Mouse (Mus musculus): ENCODE measurements around the gene Guk1.
"Not testable (repeated sequence)": the region's sequence is repeated elsewhere in the genome, so short reads cannot be mapped to it uniquely, and the experiment has no call there.

The Guk1 gene

GRCm38 (mm10) chr11:59192059-59192386 is at the start of gene Guk1:
Gene Guk1 (minus strand): TSS chr11:59192212.
- DNase-seq (ENCODE audit: low read depth) = no peak

DNA sequence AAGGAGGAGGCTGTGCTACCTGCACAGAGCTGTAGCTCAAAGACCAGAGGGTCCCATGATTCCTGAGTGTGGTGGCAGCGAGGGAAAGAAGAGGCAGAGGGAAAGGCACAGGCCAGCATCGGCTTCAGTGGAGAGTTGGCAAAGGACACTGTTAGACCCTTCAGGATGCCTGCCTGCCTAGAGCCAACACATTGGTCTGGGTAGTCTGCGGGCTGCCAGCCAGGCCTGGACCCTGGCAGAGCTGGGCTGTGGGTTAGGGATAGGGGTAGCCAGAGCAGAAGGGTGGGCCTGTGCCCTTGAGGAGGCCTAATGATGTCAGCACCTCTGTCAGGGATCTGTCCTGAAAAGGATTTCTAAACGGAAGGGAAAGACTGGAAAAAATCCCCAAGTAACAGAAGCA is 47.8 kb upstream of the Guk1 start:
- no peak for DNase-seq (ENCODE audit: low read depth)

DNA sequence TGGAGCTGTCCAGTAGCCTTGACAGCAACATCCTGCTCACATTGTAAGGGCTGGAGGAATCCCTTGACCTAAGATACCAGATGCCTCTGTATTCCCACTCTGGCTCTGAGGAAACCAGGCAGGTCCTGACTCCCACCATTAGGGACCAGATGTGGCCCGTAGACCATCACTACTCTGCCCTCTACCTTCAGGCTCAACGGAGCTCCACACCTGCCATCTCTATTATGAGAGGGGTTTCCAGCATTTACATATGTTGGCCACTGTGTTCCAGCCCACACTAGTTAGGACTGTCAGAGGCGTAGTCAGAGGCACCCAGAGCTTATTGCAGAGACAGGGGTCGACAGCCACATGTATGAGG is 47.4 kb upstream of the Guk1 start:
- no peak for DNase-seq (ENCODE audit: low read depth)

DNA sequence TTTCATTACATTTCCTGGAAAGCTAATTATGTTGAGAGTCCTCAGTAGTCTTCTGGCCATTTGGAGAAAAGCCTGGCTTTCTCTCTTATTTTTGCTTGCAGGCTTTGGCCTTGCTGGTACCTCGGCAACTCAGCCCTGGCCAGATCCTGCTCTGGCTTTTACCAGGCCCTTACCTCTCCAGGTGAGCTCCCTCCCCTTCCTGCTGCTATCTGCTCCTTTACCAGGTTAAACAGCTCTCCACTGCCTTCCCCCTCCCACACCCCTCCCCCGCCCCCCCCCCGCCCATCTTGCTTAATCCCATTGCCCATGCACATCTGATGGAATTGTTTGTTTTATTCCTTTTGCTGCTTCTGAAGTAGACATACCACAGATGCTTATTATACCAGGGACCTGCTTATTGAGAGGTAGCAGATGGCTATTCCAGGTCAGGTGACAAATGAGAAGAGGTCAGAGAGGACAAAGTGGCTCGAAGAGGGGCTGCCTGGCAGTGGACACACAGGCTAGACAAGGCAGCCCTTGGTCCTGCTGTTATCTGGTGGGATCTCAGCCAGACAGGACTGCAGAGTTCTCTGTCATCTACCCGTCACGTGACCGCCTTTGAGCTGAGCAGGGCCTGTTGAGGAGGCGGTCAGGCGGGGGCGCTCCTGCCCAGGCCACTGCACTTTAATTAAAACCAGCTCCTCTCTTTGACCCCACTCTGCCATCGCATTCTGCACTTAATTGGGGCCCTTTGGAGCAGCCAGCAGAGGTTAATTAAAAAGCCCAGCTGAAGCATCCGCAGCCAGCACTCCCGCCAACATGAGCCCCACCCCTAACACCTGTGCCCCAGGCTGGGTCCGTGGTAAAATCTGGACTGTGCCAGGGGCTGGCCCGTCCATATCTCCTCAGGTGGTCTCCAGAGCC is 46.8 kb upstream of the Guk1 start:
- DNase-seq (ENCODE audit: low read depth) = peak; percentile 37

DNA sequence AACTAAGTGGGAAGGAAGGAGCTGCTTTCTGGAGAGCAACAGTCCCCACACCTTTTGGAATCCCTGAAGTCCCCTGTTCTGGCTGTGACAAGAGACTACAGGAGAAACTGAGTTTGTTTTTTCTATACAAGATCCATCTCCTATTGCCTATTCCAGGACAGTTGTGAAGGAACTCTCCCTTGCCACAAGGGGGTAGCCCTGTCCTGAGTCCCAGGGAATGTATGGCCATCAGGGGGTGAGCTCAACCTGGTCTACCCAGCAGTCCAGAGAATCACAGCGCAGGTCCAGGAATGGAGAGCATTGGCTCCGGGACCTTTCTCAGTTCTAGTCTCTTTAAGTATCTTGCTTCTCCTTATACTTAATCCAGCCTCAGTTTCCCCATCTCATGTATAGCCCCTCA is 40.8 kb upstream of the Guk1 start:
- peak; percentile 30 for DNase-seq (ENCODE audit: low read depth)

DNA sequence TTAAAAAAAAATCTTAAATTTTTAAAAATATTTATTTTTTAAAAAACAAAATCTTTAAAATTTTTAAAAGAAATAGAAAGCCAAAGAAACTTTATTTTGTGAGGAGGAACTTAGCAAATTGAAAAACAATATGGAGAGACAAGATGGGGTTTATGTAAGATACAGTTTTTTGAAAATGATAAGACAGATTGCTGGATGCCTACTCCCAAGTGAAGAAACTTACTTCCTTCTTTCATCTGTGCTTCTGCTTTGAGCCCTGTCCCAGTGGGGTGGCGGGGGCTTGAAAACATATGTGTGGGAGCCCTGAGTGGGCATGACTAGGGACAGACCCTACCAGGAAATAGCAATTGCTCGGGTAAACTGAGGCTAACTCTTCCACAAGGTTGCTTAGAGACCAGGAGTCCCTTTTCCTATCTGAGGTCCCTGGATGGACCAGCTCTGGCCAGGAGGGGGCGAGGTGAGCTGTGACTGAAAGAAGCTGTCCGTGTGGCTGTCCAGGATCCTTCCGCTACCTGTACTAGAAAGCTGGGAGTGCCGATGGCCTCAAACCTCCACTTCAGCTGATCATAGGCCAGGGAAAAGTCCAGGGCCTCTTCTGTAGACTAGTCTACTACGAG is 38.2 kb upstream of the Guk1 start:
- DNase-seq (ENCODE audit: low read depth) = peak; percentile 71

GRCm38 (mm10) chr11:59228122-59228953 is 36.3 kb upstream of the Guk1 start, which contains the start of gene Arf1:
Gene Arf1 (minus strand): TSS chr11:59228270.
- peak; percentile 99 for DNase-seq (ENCODE audit: low read depth)

DNA sequence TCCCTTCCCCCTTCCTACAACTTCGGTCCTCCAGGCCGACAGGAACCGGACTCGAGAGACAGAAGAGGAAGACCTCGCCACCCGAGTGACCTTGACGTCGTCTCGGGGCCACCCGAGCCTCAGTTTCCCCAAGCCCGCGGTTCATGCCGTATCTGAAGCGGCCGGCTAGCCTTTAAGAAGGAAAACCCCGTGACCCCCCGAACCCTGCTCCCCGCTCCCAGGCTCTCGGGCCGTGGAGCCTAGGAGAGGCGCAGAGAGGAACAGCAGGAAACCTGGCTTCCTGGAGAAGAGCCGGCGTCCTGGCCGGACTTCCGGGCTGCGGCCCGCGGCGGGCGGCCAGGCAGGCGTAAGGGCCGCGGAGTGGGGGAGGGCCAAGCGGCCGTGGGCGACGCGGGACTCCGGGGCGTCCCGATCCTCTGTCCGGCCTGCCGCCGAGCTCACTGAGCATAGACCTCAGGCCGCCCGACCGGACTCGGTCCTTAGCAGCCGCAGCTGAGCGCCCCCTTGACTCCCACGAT is 35.7 kb upstream of the Guk1 start:
- no peak for DNase-seq (ENCODE audit: low read depth)

DNA sequence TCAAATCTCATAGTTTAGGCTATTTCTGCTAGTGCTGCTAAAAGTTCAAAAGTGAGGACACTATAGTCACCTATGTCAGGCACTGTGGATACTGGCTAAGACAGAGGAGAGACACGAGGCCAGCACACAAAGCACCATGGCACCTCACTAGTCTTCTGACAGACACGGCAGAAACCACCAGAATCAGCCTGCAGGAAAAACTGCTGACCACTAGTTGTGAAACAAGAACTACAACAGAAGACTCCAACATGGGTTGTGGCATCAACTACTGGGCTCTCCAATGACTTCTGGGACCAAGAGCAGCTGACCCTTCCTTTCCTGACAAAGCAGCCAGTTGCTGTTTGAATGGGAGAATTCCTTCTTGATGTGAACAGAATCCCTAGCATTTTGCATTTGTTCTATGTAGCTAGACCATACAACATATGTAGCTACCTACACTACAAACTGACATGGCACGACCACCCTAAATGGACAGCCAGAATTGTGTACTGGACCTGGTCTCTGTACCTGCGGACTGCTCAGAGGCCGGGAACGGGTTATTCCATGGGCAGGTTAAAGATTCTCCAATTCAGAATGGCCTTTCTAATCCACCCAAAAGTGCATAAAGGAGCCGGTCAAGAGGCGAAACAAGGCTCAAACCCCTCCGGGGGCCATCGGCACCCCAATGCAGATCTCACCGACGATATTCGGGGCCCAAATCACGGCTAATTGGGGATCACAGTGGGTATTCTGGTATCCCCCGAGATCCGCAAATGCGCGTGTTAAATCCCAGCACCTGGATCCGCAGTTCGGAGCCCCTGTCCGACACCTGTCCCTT is 35.0 kb upstream of the Guk1 start:
- peak; percentile 60 for DNase-seq (ENCODE audit: low read depth)

DNA sequence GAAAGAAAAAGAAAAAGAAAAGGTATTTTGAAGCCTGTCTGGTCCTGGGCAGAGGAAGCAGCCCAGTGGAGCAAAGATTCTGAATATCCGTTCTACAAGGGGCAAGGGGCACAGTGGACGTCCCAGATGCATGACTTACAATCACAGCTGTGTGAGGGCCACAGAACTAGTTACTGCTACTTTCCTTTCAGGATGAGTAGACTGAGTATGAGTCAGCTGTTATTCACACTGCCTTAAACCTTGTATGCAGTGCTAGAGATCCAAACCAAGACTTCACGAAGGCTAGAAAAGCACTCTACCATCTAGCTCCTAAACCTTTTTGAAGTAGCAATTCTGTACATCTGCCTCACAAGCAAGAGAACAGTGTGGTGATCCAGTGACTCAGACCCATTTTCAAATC is 34.2 kb upstream of the Guk1 start:
- peak; percentile 54 for DNase-seq (ENCODE audit: low read depth)

- DNase-seq (ENCODE audit: low read depth) = no peak
Measured at GRCm38 (mm10) chr11:59225167-59225566, 33.2 kb upstream of the Guk1 start.

GRCm38 (mm10) chr11:59224470-59224869 is 32.5 kb upstream of the Guk1 start:
- DNase-seq (ENCODE audit: low read depth) = no peak

GRCm38 (mm10) chr11:59224025-59224424 is 32.0 kb upstream of the Guk1 start:
- no peak for DNase-seq (ENCODE audit: low read depth)

- no peak for DNase-seq (ENCODE audit: low read depth)
Measured at GRCm38 (mm10) chr11:59222306-59222705, 30.3 kb upstream of the Guk1 start.

- no peak for DNase-seq (ENCODE audit: low read depth)
Measured at GRCm38 (mm10) chr11:59221604-59222003, 29.6 kb upstream of the Guk1 start.

GRCm38 (mm10) chr11:59219064-59219463 is 27.1 kb upstream of the Guk1 start:
- DNase-seq (ENCODE audit: low read depth) = peak; percentile 45

DNA sequence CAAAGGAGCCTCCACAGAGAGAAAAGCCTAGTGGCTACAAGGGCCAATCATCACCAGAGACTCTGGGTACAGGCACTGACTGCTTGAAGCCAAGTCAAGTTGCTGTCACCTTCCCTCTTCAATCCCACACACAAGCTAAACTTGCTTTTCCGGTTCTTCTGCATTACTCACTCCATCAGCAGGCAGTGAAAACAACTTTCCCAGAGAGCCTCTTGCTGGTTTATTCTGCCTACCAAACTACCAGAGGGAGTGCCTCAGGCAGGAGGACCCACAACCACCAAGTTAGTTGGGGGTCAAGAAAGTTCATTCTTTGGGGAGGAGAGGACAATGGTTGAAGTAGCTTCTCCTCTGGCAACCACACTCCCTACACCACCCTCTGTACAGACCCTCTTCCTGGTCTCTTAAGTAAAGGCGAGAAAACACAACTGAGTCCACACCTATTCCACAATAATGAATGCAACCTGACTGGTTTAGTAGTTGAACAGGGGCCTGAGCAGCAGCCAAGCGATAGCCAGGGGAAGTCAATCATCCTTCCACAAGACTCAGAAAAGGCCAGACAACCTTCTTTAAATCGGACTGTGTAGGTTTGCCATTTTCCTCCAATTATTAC is 26.5 kb upstream of the Guk1 start:
- no peak for DNase-seq (ENCODE audit: low read depth)

DNA sequence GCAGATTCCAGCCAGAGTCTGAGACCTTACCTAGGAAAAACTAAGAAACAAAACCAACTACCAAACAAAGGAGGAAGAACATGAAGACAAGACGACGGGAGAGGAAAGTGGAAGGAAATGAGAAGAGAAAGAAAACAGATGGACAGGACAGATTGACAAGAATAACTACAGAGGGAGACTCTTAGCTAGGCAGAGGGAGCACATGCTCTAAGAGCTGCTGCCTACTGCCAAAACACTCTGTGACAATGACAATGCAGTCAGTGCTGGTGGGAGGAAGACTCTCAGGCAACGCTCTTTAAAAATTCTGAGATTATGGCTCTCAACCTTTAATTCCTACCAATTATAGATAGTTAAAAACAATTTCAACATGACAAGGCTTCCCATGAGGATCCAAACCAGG is 24.9 kb upstream of the Guk1 start:
- DNase-seq (ENCODE audit: low read depth) = no peak

GRCm38 (mm10) chr11:59212892-59213494 is 21.0 kb upstream of the Guk1 start:
- DNase-seq (ENCODE audit: low read depth) = no peak

DNA sequence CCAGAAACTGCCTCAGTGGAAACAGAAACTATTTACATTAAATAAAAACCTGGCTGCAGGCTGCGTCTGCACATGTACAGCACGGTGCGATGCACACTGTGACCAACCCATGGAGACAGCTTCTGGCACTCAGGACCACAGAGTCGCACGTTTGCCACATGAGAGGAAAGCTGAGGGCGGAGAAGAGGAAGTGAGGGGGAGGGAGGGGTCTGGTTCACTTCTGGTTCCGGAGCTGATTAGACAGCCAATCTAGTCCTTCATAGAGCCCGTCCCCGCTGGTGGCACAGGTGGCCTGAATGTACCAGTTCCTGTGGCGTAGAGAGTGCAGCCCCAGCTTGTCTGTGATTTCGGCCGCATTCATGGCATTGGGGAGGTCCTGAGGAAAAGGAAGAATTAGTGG is 20.3 kb upstream of the Guk1 start:
- DNase-seq (ENCODE audit: low read depth) = not testable (repeated sequence)

GRCm38 (mm10) chr11:59211561-59211960 is 19.5 kb upstream of the Guk1 start:
- not testable (repeated sequence) for DNase-seq (ENCODE audit: low read depth)
